Mouse (Mus musculus): ENCODE data around the gene Rcsd1.

Gene Rcsd1

GRCm38 (mm10) chr1:165716426-165716825 lies 6.9 kb upstream of the Rcsd1 start:
- DNase-seq = no peak

GRCm38 (mm10) chr1:165713798-165714197 lies 4.2 kb upstream of the Rcsd1 start:
- DNase-seq = no peak

- DNase-seq = no peak
These were observed 2.4 kb upstream of the Rcsd1 start for GRCm38 (mm10) chr1:165711914-165712313.

GRCm38 (mm10) chr1:165708686-165709380 lies 724 bp downstream of the Rcsd1 start:
- peak; percentile 43 to 45 for DNase-seq

GRCm38 (mm10) chr1:165707640-165708322 lies 1.8 kb downstream of the Rcsd1 start:
- DNase-seq = peak; percentile 69 to 70

DNA sequence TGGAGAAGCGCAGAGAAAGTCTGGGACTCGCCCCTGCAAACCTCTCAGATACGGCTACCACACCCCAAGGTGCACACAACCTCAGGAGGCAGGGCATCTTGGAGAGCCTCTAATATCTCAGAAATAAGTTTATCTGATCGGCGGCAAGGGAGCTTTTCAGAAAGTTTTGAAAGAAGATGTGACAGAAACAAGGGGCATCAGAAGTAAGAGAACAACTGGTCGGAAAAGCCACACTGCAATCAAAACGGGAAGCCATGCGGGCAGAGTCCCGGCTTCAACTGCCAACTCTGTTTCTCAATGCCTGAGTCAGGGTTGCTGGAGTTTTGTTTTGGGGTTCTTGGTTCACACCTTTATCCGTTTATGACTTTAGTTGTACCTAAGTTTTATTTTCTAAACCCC lies 2.3 kb downstream of the Rcsd1 start:
- DNase-seq = peak; percentile 54

- peak; percentile 15 to 24 for DNase-seq
These were observed 3.1 kb downstream of the Rcsd1 start for GRCm38 (mm10) chr1:165706492-165706891.

GRCm38 (mm10) chr1:165705868-165706348 lies 3.6 kb downstream of the Rcsd1 start:
- peak; percentile 68 to 71 for DNase-seq

- DNase-seq = peak in 1 of 2 experiments; percentile 37
These were observed 4.2 kb downstream of the Rcsd1 start for GRCm38 (mm10) chr1:165705368-165705767.

DNA sequence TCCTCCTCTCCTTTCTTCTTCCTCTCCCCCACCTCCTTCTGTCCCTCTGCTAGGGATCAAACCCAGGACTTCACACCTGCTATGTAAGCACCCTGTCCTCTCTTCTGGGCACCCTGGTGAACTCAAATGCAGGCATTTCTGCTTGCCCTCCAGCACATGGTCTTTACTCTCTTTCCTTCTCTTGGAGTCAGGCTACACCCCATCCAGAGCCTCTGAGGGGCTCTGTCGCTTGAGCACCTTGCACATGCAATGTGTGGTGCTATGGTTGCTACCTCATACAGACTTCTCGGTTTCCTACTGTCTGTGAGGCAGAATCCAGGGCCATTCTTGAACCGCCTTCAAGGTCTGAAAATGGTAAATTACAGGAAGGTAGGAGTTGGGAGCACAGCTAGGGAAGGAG lies 4.7 kb downstream of the Rcsd1 start:
- no peak for DNase-seq

- DNase-seq = no peak
These were observed 7.1 kb downstream of the Rcsd1 start for GRCm38 (mm10) chr1:165702221-165703031.

DNA sequence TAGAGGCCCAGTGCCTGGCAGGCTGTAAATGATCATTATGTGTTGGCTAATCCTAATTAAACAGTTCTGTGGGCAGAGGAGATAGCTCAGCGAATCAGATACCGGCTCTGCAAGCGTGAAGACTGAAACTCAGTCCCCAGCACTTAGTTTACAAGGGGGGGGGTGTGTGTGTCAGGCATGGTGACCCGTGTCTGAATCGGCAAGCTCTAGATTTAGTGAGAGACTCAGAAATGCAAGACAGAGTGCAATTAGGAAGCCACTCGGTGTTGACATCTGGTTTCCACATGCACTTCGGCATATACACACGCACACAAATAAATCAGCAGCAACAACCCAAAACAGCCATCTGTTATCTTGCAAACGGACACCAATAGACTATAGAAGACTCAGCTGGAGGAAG lies 8.0 kb downstream of the Rcsd1 start:
- DNase-seq = no peak

GRCm38 (mm10) chr1:165700933-165701518 lies 8.5 kb downstream of the Rcsd1 start:
- peak; percentile 70 to 85 for DNase-seq

DNA sequence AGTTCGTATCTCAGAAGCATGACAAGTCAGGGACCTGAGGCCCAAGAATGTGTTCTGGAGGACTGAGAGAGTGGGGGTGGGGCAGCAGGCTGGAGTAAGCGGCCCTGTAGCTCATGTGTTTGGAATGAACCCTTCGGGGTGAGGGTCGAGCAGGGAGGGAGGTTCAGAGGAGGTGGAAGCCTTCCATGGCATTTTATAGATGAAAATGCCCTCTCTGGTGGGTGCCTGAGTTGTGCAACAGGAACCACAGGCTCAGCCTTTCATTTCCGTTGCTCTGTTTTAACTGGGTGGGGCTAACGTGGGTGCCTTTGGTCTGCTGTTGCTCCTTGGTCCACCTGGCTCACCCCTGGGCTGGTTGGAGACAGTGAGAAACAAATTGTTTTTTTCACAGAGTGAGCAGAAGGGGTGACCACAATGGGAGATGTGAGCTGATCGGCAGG lies 9.2 kb downstream of the Rcsd1 start:
- DNase-seq = peak in 1 of 2 experiments; percentile 80

DNA sequence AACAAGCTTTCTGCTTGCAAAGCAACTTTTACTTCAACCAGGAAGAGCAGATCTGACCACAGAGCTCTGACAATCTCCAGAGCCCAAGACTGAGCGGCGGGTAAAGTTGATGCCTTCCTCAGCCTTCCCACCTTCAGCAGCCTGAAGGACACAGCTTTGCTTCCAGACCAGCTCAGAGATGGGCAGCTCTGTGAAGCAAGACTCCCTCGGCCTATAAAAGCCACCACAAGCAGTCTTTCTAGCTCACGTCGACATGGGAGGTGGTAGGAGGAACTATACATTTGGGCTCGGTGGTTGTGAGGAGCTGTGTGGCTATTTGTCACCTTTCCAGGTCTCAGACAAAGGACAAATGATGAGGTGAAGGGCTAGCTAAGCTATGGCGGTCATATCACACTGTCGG lies 11.9 kb downstream of the Rcsd1 start:
- DNase-seq = no peak

- no peak for DNase-seq
These were observed 12.7 kb downstream of the Rcsd1 start for GRCm38 (mm10) chr1:165696870-165697269.

DNA sequence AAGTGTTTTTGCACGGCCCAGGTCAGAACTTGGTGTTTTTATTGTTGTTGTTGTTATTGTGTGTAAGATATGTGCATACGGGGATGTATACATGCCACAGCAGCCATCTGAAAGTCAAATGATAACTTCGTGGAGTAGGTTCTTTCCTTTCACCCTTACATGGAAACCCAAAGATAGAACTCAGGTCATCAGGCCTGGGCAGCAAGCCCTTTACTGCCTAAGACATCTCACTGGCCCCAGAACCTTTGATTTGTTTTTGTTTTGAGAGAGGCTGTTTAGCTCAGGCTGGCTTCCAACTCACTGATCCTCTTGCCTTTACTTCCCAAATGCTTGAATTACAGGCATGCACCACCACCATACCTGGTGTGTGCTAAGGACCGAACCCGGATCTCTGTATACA lies 13.5 kb downstream of the Rcsd1 start:
- DNase-seq = no peak

GRCm38 (mm10) chr1:165695392-165696014 lies 14.1 kb downstream of the Rcsd1 start:
- no peak for DNase-seq

GRCm38 (mm10) chr1:165693856-165694255 lies 15.7 kb downstream of the Rcsd1 start:
- DNase-seq = no peak

DNA sequence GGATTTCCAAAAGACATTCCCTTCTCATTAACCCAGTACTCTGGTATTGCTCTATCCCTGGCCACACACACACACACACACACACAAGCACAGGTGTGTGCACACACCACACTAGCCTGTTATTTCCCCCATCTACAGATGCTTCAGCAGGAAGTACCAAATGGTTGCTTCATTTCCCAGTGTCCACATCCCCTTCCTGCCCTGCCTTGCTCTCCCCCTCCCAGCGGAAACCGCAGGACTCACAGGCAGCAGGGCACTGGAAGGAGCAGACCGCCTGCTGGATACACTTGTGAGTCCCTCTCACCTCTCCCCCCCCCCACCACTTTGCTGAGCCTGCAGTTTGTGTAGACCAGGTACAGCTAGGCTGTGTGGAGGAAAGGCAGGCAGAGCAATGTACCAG lies 18.0 kb downstream of the Rcsd1 start:
- peak; percentile 40 to 57 for DNase-seq

GRCm38 (mm10) chr1:165689845-165690244 lies 19.7 kb downstream of the Rcsd1 start:
- DNase-seq = no peak

DNA sequence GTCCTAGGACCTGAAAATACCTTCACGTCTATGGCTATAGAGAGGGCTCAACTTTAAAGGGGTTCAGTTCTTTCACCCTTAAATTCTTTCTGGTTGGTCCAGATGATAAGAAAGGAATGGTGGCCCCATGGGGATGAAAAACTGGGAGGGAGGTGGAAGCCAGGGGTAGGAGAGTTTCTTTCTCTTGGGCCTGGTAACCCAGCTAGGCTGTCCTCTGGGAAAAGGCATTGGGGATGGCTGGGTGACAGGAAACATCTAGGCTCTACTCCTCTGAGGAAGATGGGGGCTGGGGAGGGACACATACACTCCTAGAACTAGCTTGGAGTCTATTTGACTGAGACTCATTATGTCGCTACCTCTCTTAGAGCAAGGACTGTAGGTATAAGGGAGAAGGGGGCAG lies 21.7 kb downstream of the Rcsd1 start:
- DNase-seq = no peak

DNA sequence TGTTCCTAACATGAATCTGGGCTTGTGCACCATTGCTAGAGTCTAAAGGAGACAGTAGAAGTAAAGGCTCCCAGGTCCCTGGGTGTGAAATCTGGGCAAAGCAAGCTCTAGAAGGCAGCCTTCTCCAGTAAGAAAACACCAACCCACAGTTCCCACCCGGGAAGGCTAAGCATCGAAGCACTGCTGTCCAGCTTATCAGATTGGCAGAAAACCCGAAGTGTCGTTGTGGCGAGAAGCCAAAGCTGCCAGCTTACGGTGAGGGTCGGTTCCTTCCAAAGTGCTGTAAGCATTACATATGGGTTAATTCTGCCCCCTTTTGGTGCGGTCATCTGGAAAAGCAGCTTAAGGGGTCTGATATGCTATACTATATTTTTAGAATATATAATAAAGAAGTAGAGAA lies 22.6 kb downstream of the Rcsd1 start:
- DNase-seq = no peak
